Mouse (Mus musculus): Measurements from ENCODE around the gene Pan3. TPM values are rescaled to one million over a fixed set of nuclear protein-coding genes. Genes with fewer than 3 reads are reported as not detected.

Gene Pan3
- polyA plus RNA-seq (2016; fragmentation: Nextera tagmentation; extraction: Ambion mirVana): 31.6 and 38.8 TPM in 2 replicates

GRCm38 (mm10) chr5:147429535-147430305 lies at the start of gene Pan3:
Gene Pan3 (plus strand): TSS chr5:147430161.
- WGBS: under 1% methylated on average over 45 of the region's 51 CpGs
- no peaks in the 10 kb centered on the region for H3K27me3 ChIP-seq (ENCODE audit: insufficient read depth, poor library complexity, severe bottlenecking)
- DNase-seq (ENCODE audit: low spot score): peak; percentile 97
- peak within 1 kb of the TSS; percentile 99 for H3K27ac ChIP-seq
- peaks cover 7% of the 10 kb centered on the region; the same call in 1 of the 2 replicates for H3K36me3 ChIP-seq
- H3K4me1 ChIP-seq: peaks cover 24% of the 10 kb centered on the region
- no peaks in the 10 kb centered on the region for H3K9me3 ChIP-seq
- H3K4me3 ChIP-seq: peak within 1 kb of the TSS; percentile 99

DNA sequence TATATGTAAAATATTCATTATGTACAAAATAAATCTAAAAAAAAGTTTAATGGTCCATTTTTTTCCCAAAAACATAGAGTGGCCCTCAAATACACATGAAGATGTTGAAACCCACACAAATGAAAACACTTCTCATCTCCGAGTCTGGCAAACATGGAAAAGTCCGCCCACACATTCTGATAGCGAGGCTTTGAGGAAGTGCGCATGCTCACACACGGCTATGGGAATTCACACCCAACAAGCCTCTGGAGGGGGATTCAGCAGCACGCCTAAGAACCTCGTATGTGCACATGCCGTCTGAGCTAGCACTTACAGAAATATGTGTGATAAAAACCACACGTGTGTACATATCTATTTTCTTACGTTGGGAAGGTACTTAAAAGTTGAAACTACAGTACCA lies 48.6 kb upstream of the Pan3 start:
- H3K4me1 ChIP-seq: no peaks in the 10 kb centered on the region
- H3K27me3 ChIP-seq (ENCODE audit: insufficient read depth, poor library complexity, severe bottlenecking): no peaks in the 10 kb centered on the region
- H3K27ac ChIP-seq: no peak overlapping the region
- H3K36me3 ChIP-seq: no peaks in the 10 kb centered on the region
- 80% methylated on average over 10 of the region's 10 CpGs for WGBS
- H3K9me3 ChIP-seq: no peaks in the 10 kb centered on the region
- H3K4me3 ChIP-seq: no peak overlapping the region
- no peak for DNase-seq (ENCODE audit: low spot score)

DNA sequence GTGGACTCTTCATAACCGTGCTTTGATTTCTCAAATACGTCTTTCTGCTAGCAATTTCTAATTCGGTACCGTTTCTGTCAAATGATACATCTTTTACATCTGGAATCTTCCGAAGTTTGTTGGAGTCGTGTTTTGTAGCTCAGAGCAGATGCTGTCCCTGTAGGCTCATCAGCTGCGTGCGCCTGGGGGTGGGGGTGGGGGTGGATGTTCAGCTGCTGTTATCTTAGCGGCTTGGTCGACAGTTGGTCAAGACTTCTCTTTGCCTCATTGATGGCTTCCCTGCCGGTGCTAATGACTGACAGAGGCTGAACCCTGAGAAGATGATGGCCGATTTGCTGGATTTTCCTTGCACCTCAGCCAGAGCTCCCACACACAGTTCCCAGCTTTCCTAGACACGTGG lies 43.1 kb upstream of the Pan3 start:
- Histone ChIP-seq H3K36me3 (no peaks in the 10 kb centered on the region), H3K4me3 (no peak overlapping the region), H3K27ac (no peak overlapping the region), H3K4me1 (no peaks in the 10 kb centered on the region), H3K27me3 (ENCODE audit: insufficient read depth, poor library complexity, severe bottlenecking) (no peaks in the 10 kb centered on the region), H3K9me3 (no peaks in the 10 kb centered on the region)
- DNase-seq (ENCODE audit: low spot score): no peak
- 69% methylated on average over 13 of the region's 13 CpGs for WGBS

DNA sequence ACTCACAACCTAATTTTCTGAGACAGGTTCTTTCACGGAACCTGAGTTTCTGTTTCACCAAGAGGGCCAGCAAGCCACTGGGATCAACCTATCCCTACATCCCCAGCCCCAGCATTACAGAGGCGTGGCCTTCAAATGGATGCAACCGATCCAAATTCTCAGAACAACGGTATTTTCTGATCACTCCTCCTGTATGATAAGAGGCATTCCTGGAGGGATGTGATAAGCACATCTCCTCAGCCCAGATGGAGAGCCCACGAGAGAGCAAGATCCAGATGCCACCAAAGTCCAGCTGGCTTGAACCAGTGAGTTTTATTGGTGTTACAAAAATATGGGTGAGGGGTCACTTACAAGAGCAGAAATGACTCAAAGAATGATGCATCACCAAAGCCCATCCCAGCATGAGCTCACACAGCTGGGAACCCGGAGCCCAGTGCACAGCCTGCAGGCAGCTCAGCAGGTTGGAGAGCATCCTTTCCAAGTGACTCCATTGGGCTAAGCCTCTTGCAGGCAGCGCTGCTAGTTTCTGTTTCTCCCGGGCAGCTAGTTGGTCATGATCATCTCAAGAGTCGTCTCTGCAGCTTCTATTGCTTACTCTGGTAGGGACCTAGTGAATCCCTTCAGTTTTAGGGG lies 41.5 kb upstream of the Pan3 start:
- no peak overlapping the region for H3K4me3 ChIP-seq
- peak; percentile 67 for DNase-seq (ENCODE audit: low spot score)
- H3K36me3 ChIP-seq: no peaks in the 10 kb centered on the region
- no peaks in the 10 kb centered on the region for H3K9me3 ChIP-seq
- 62% methylated on average over 9 of the region's 9 CpGs for WGBS
- H3K27me3 ChIP-seq (ENCODE audit: insufficient read depth, poor library complexity, severe bottlenecking): no peaks in the 10 kb centered on the region
- H3K27ac ChIP-seq: no peak overlapping the region
- H3K4me1 ChIP-seq: no peaks in the 10 kb centered on the region

GRCm38 (mm10) chr5:147389052-147389451 lies 40.9 kb upstream of the Pan3 start:
- no peaks in the 10 kb centered on the region for H3K36me3 ChIP-seq
- 83% methylated on average over 5 of the region's 5 CpGs for WGBS
- no peak overlapping the region for H3K27ac ChIP-seq
- H3K27me3 ChIP-seq (ENCODE audit: insufficient read depth, poor library complexity, severe bottlenecking): no peaks in the 10 kb centered on the region
- DNase-seq (ENCODE audit: low spot score): peak; percentile 61
- no peak overlapping the region for H3K4me3 ChIP-seq
- H3K4me1 ChIP-seq: no peaks in the 10 kb centered on the region
- no peaks in the 10 kb centered on the region for H3K9me3 ChIP-seq

GRCm38 (mm10) chr5:147390772-147391171 lies 39.2 kb upstream of the Pan3 start:
- H3K4me3 ChIP-seq: no peak overlapping the region
- WGBS: 64% methylated on average over 2 of the region's 2 CpGs
- no peaks in the 10 kb centered on the region for H3K36me3 ChIP-seq
- H3K4me1 ChIP-seq: no peaks in the 10 kb centered on the region
- no peak overlapping the region for H3K27ac ChIP-seq
- DNase-seq (ENCODE audit: low spot score): no peak
- no peaks in the 10 kb centered on the region for H3K9me3 ChIP-seq
- no peaks in the 10 kb centered on the region for H3K27me3 ChIP-seq (ENCODE audit: insufficient read depth, poor library complexity, severe bottlenecking)

DNA sequence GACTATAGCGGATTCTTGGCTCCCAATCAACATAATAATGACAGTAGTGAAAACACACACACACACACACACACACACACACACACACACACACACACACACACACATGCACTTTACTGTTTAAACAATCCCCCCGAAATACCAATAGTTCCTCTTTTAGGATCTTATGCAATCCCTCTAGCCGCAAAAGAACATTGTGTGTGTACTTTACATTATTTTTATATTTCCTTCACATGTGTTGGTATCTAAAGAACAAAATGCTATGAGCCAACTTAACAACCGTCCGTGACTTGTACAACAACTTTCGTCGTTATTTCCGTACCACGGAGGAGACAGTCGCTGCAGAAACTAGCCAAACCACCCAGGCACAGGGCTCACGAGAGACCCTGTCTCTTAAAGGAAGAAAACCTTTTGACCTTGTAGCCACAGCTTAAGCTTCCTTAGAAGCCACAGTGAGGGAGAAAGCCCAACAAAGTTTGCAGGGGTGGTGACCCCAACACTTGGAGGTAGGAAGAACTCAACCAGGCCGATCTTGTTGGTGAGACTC lies 37.2 kb upstream of the Pan3 start:
- Histone ChIP-seq H3K36me3 (no peaks in the 10 kb centered on the region), H3K9me3 (no peaks in the 10 kb centered on the region), H3K27me3 (ENCODE audit: insufficient read depth, poor library complexity, severe bottlenecking) (peaks cover 5% of the 10 kb centered on the region; the same call in 1 of the 2 replicates), H3K4me1 (no peaks in the 10 kb centered on the region), H3K4me3 (no peak overlapping the region), H3K27ac (no peak overlapping the region)
- WGBS: 85% methylated on average over 12 of the region's 12 CpGs
- no peak for DNase-seq (ENCODE audit: low spot score)

GRCm38 (mm10) chr5:147395050-147395449 lies 34.9 kb upstream of the Pan3 start:
- no peak overlapping the region for H3K27ac ChIP-seq
- H3K4me3 ChIP-seq: no peak overlapping the region
- H3K4me1 ChIP-seq: peaks cover 3% of the 10 kb centered on the region
- no peaks in the 10 kb centered on the region for H3K9me3 ChIP-seq
- no peaks in the 10 kb centered on the region for H3K36me3 ChIP-seq
- H3K27me3 ChIP-seq (ENCODE audit: insufficient read depth, poor library complexity, severe bottlenecking): peaks cover 28% of the 10 kb centered on the region
- no peak for DNase-seq (ENCODE audit: low spot score)
- 10% methylated on average over 1 of the region's 1 CpGs for WGBS

DNA sequence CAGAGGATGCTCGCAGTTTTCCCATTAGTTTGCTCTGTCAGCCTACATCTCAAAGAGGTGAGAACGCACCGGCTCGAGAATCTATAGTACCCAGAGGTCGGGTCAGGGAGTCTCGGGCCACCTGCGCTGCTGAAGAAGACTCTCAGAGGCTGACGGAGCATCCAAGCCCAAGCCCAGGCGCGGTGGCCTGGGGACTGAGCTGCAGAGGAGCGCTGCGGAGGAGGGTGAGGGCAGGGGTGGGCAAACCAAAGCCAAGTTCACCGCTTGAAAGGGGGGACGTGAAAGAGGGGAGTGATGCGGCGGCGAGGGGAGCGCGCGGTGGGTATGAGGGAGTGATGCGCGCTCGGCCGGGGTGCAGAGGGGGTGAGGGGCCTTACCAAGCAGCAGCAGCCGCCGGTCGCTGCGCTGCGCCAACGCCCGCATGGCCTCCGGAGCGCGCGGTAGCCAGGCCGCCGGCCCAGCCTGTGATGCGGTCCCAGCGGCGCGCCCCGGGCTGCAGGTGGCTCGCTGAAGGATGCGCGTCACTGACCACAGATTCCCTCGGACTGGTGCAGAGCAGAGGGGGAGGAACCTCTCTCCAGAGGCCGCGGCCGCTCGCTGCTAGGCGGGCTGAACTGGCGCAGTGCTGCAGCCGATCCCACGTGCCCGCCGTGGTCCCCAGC lies 30.0 kb upstream of the Pan3 start, which contains the start of gene Flt3:
Gene Flt3, minus strand, starts transcription at position 647 of the 662 bp plus-strand sequence.
- 1% methylated on average over 56 of the region's 56 CpGs for WGBS
- Histone ChIP-seq H3K36me3 (no peaks in the 10 kb centered on the region), H3K4me3 (peak within 1 kb of the TSS; percentile 61), H3K27ac (no peak within 1 kb of the TSS; the same call in 1 of the 2 replicates), H3K27me3 (ENCODE audit: insufficient read depth, poor library complexity, severe bottlenecking) (peaks cover 52% of the 10 kb centered on the region), H3K4me1 (peaks cover 13% of the 10 kb centered on the region), H3K9me3 (no peaks in the 10 kb centered on the region)
- no peak for DNase-seq (ENCODE audit: low spot score)

- no peaks in the 10 kb centered on the region for H3K9me3 ChIP-seq
- DNase-seq (ENCODE audit: low spot score): no peak
- 4% methylated on average over 17 of the region's 17 CpGs for WGBS
- no peaks in the 10 kb centered on the region for H3K36me3 ChIP-seq
- no peak overlapping the region; the same call in 1 of the 2 replicates for H3K27ac ChIP-seq
- H3K4me1 ChIP-seq: peaks cover 13% of the 10 kb centered on the region
- peak overlapping the region; percentile 61 for H3K4me3 ChIP-seq
- peaks cover 52% of the 10 kb centered on the region for H3K27me3 ChIP-seq (ENCODE audit: insufficient read depth, poor library complexity, severe bottlenecking)
Measured at GRCm38 (mm10) chr5:147400505-147400979, 29.4 kb upstream of the Pan3 start.

DNA sequence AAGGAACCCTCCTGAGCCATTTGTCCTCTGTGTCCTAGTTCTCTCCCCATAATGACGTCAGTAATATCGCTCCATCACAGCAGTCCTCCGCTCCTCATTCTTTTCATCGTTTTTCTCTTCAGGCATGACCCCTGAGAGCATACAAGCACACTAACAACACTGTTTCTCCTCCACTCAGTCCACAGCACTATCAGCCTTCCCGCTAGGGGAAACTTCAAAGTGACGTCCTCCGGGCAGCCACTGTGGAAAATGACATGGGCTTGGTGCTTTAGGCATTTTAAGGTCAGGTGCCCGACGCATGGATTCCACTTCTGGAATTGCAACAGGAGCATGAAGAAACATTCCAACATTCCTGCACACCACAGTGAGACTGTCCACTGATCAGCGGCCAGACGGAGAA lies 28.9 kb upstream of the Pan3 start:
- H3K4me1 ChIP-seq: peaks cover 13% of the 10 kb centered on the region
- no peaks in the 10 kb centered on the region for H3K9me3 ChIP-seq
- H3K27ac ChIP-seq: no peak overlapping the region
- peak overlapping the region; percentile 61 for H3K4me3 ChIP-seq
- DNase-seq (ENCODE audit: low spot score): no peak
- 29% methylated on average over 11 of the region's 11 CpGs for WGBS
- no peaks in the 10 kb centered on the region for H3K36me3 ChIP-seq
- peaks cover 52% of the 10 kb centered on the region for H3K27me3 ChIP-seq (ENCODE audit: insufficient read depth, poor library complexity, severe bottlenecking)

- Histone ChIP-seq H3K27ac (no peak overlapping the region), H3K9me3 (no peaks in the 10 kb centered on the region), H3K36me3 (no peaks in the 10 kb centered on the region), H3K4me3 (no peak overlapping the region), H3K27me3 (ENCODE audit: insufficient read depth, poor library complexity, severe bottlenecking) (peaks cover 50% of the 10 kb centered on the region), H3K4me1 (peaks cover 13% of the 10 kb centered on the region)
- WGBS: 23% methylated on average over 5 of the region's 5 CpGs
- DNase-seq (ENCODE audit: low spot score): no peak
Measured at GRCm38 (mm10) chr5:147402505-147402904, 27.5 kb upstream of the Pan3 start.

Data from heart, embryonic 10.5 days (tissue).